Mouse (Mus musculus): ENCODE data around the gene Dach1. TPM values are rescaled to one million over a fixed set of nuclear protein-coding genes. Genes with fewer than 3 reads are reported as not detected.

The Dach1 gene
- total and polyA plus RNA-seq, 3 experiments = not detected

DNA sequence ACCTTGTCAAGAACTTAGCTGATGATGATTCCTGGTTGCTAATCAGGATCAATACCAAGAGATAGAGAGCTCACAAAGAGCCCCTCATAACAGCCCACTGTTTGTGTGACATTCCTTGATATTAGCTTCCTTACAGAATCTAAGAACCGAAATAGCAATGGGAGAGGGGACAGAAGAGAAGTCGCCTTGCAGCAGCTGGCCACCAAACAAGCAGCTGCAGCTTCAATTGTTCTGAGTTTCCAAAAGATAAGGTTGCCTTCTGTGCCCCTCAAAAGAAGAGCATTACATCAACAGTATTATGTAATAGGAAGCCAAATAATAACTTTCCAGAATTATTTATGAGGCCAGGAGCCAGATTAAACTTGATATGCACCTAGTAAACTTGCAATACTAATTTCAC lies 120.2 kb downstream of the Dach1 start:
- no peaks in the 10 kb centered on the region for H3K9me3 ChIP-seq (replicated peaks; ENCODE audit: insufficient read depth, low read length)
- no peak for TF ChIP-seq HCFC1 (IDR thresholded peaks at IDR 0.05; ENCODE audit: low read depth, low read length)
- no peak for TF ChIP-seq E2F4 (IDR thresholded peaks at IDR 0.05; ENCODE audit: borderline replicate concordance, low read depth, low read length)
- TF ChIP-seq MYB (IDR thresholded peaks at IDR 0.05; ENCODE audit: low read depth, low read length) = no peak
- TF ChIP-seq TBP (IDR thresholded peaks at IDR 0.05; ENCODE audit: low read depth, low read length) = no peak
- TF ChIP-seq MXI1 (IDR thresholded peaks at IDR 0.05; ENCODE audit: low read depth, low read length) = no peak
- no peak for TF ChIP-seq RAD21 (IDR thresholded peaks at IDR 0.05; ENCODE audit: low read depth, low read length)
- TF ChIP-seq CHD1 (IDR thresholded peaks at IDR 0.05; ENCODE audit: low read depth, low read length) = no peak
- TF ChIP-seq GATA1 (IDR thresholded peaks at IDR 0.05; ENCODE audit: low read depth, low read length) = no peak
- TF ChIP-seq ZKSCAN1 (IDR thresholded peaks at IDR 0.05; ENCODE audit: low read depth, low read length) = no peak
- no peak for TF ChIP-seq USF2 (IDR thresholded peaks at IDR 0.05; ENCODE audit: borderline replicate concordance in 1 of 2, insufficient read depth in 1 of 2, low read depth in 1 of 2, low read length in 2 of 2)
- no peak for TF ChIP-seq ZMIZ1 (IDR thresholded peaks at IDR 0.05; ENCODE audit: low read depth, low read length)
- no peak for TF ChIP-seq NRF1 (IDR thresholded peaks at IDR 0.05; ENCODE audit: insufficient read depth, low read depth, low read length, poor library complexity, severe bottlenecking)
- TF ChIP-seq MAZ (IDR thresholded peaks at IDR 0.05; ENCODE audit: low read depth, low read length) = no peak
- no peak for TF ChIP-seq EP300 (IDR thresholded peaks at IDR 0.05; ENCODE audit: low read depth in 1 of 2, low read length in 2 of 2)
- no peak for TF ChIP-seq ZNF384 (IDR thresholded peaks at IDR 0.05; ENCODE audit: low read depth, low read length)
- no peak for TF ChIP-seq MEF2A (IDR thresholded peaks at IDR 0.05; ENCODE audit: extremely low read depth, insufficient replicate concordance, low read depth, low read length, poor library complexity, severe bottlenecking)
- no peak for TF ChIP-seq JUND (IDR thresholded peaks at IDR 0.05; ENCODE audit: low read depth, low read length)
- TF ChIP-seq TCF12 (IDR thresholded peaks at IDR 0.05; ENCODE audit: low read depth, low read length) = no peak
- TF ChIP-seq USF1 (IDR thresholded peaks at IDR 0.05; ENCODE audit: low read depth, low read length) = no peak
- no peaks in the 10 kb centered on the region for H3K27me3 ChIP-seq (ENCODE audit: control insufficient read depth in 1 of 2, insufficient read depth in 2 of 2, low read length in 2 of 2)
- no peak overlapping the region for H3K9ac ChIP-seq (ENCODE audit: control insufficient read depth, low read depth, low read length, poor library complexity, severe bottlenecking)
- H3K27ac ChIP-seq (ENCODE audit: control insufficient read depth, low read depth, low read length) = no peak overlapping the region
- DNase-seq (ENCODE audit: low read depth, low spot score) = no peak
- H3K4me3 ChIP-seq (ENCODE audit: control insufficient read depth in 1 of 2, insufficient read depth in 1 of 2, low read depth in 2 of 2, low read length in 2 of 2) = no peak overlapping the region
- no peaks in the 10 kb centered on the region for H3K4me1 ChIP-seq (ENCODE audit: control insufficient read depth in 1 of 2, insufficient read depth in 2 of 2, low read length in 2 of 2)
- no peaks in the 10 kb centered on the region for H3K36me3 ChIP-seq (ENCODE audit: control insufficient read depth in 1 of 2, insufficient read depth in 2 of 2, low read length in 2 of 2)
- no peaks in the 10 kb centered on the region for H3K79me2 ChIP-seq (ENCODE audit: control insufficient read depth, insufficient read depth, low read length, poor library complexity)

DNA sequence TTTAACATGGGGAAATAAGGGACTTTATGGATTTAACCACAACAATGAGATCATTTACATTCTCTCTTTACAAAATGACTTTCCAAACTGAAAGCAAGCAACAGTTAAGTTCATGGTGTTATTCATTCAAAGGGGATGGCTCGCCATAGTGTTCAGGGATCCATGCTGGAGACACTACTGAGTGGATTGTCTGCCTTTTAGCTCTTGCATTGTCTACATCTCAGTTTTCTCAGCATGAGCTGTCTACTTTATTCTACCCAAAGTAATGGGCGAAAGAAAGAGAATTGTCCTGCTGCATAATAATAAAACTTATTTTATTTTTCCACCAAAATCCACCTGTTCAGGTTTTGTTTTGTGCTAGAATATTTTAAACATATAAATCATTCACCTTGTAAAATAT lies 121.2 kb downstream of the Dach1 start:
- H3K9me3 ChIP-seq (replicated peaks; ENCODE audit: insufficient read depth, low read length) = no peaks in the 10 kb centered on the region
- no peak overlapping the region for H3K27ac ChIP-seq (ENCODE audit: control insufficient read depth, low read depth, low read length)
- no peaks in the 10 kb centered on the region for H3K4me1 ChIP-seq (ENCODE audit: control insufficient read depth in 1 of 2, insufficient read depth in 2 of 2, low read length in 2 of 2)
- no peaks in the 10 kb centered on the region for H3K27me3 ChIP-seq (ENCODE audit: control insufficient read depth in 1 of 2, insufficient read depth in 2 of 2, low read length in 2 of 2)
- TF ChIP-seq MXI1 (IDR thresholded peaks at IDR 0.05; ENCODE audit: low read depth, low read length) (no peak), POLR2AphosphoS5 (IDR thresholded peaks at IDR 0.05; ENCODE audit: borderline replicate concordance, low read depth, low read length) (no peak), MAFK (IDR thresholded peaks at IDR 0.05; ENCODE audit: borderline replicate concordance, low read depth, low read length) (no peak), E2F4 (IDR thresholded peaks at IDR 0.05; ENCODE audit: borderline replicate concordance, low read depth, low read length) (no peak), USF2 (IDR thresholded peaks at IDR 0.05; ENCODE audit: borderline replicate concordance in 1 of 2, insufficient read depth in 1 of 2, low read depth in 1 of 2, low read length in 2 of 2) (no peak), ZNF384 (IDR thresholded peaks at IDR 0.05; ENCODE audit: low read depth, low read length) (no peak), POLR2AphosphoS2 (IDR thresholded peaks at IDR 0.05; ENCODE audit: low read length) (no peak), MAX (IDR thresholded peaks at IDR 0.05; ENCODE audit: low read length) (no peak), NRF1 (IDR thresholded peaks at IDR 0.05; ENCODE audit: insufficient read depth, low read depth, low read length, poor library complexity, severe bottlenecking) (no peak), GATA1 (IDR thresholded peaks at IDR 0.05; ENCODE audit: low read depth, low read length) (no peak), ZMIZ1 (IDR thresholded peaks at IDR 0.05; ENCODE audit: low read depth, low read length) (no peak), ELF1 (IDR thresholded peaks at IDR 0.05; ENCODE audit: low read depth, low read length) (no peak), ZKSCAN1 (IDR thresholded peaks at IDR 0.05; ENCODE audit: low read depth, low read length) (no peak), SIN3A (IDR thresholded peaks at IDR 0.05; ENCODE audit: low read length) (no peak), HCFC1 (IDR thresholded peaks at IDR 0.05; ENCODE audit: low read depth, low read length) (no peak), TCF12 (IDR thresholded peaks at IDR 0.05; ENCODE audit: low read depth, low read length) (no peak), NELFE (IDR thresholded peaks at IDR 0.05; ENCODE audit: low read depth, low read length) (no peak), RAD21 (IDR thresholded peaks at IDR 0.05; ENCODE audit: low read depth, low read length) (no peak), TBP (IDR thresholded peaks at IDR 0.05; ENCODE audit: low read depth, low read length) (no peak), MEF2A (IDR thresholded peaks at IDR 0.05; ENCODE audit: extremely low read depth, insufficient replicate concordance, low read depth, low read length, poor library complexity, severe bottlenecking) (no peak)
- H3K9ac ChIP-seq (ENCODE audit: control insufficient read depth, low read depth, low read length, poor library complexity, severe bottlenecking) = no peak overlapping the region
- H3K36me3 ChIP-seq (ENCODE audit: control insufficient read depth in 1 of 2, insufficient read depth in 2 of 2, low read length in 2 of 2) = no peaks in the 10 kb centered on the region
- H3K4me3 ChIP-seq (ENCODE audit: control insufficient read depth in 1 of 2, insufficient read depth in 1 of 2, low read depth in 2 of 2, low read length in 2 of 2) = no peak overlapping the region
- no peak for DNase-seq (ENCODE audit: low read depth, low spot score)
- H3K79me2 ChIP-seq (ENCODE audit: control insufficient read depth, insufficient read depth, low read length, poor library complexity) = no peaks in the 10 kb centered on the region

Data from MEL (cell line).